Mouse (Mus musculus) stomach, postnatal 0 days (tissue): ENCODE measurements around the gene Dpep1. TPM values are rescaled to one million over a fixed set of nuclear protein-coding genes. Genes with fewer than 3 reads are reported as not detected.

Source experiments
- ATAC-seq: fragments of 200-750 bp; cut with Nextera tagmentation; 2 replicates; pipeline ENCODE4 v1.8.0; 2017; ENCODE audit not compliant: low FRiP score, low TSS enrichment
- DNase-seq: peaks from one replicate; pipeline ENCODE4 v3.0.0-alpha.2; 2016; ENCODE audit warnings: low spot score
- H3K27ac ChIP-seq: fragments of 300-500 bp; sonication (generic); replicated peaks from 2 replicates; pipeline ENCODE4 v1.5.1; 2014; ENCODE audit warnings: mild to moderate bottlenecking, control low read depth
- H3K27me3 ChIP-seq: fragments of 300-500 bp; sonication (generic); 2 replicates; pipeline ENCODE4 v1.6.1; 2014; ENCODE audit warnings: low read length; ENCODE audit not compliant: control insufficient read depth, insufficient read depth
- H3K36me3 ChIP-seq: fragments of 300-500 bp; sonication (generic); 2 replicates; pipeline ENCODE4 v1.6.1; 2014; ENCODE audit warnings: low read length, mixed read lengths; ENCODE audit not compliant: control insufficient read depth, insufficient read depth
- H3K4me1 ChIP-seq: fragments of 300-500 bp; sonication (generic); replicated peaks from 2 replicates; pipeline ENCODE4 v1.6.1; 2014; ENCODE audit warnings: antibody characterized with exemption; ENCODE audit not compliant: control insufficient read depth, insufficient read depth
- H3K4me2 ChIP-seq: fragments of 300-500 bp; sonication (generic); replicated peaks from 2 replicates; pipeline ENCODE4 v1.6.1; 2014; ENCODE audit warnings: low read depth, mild to moderate bottlenecking, control low read depth, moderate library complexity
- H3K4me3 ChIP-seq: fragments of 300-500 bp; sonication (generic); 2 replicates; pipeline ENCODE4 v1.5.1; 2014; ENCODE audit warnings: low read depth, low read length, control low read depth
- H3K9ac ChIP-seq: fragments of 300-500 bp; sonication (generic); 2 replicates; pipeline ENCODE4 v1.6.1; 2014; ENCODE audit warnings: mild to moderate bottlenecking, low read length, control low read depth, mixed read lengths
- H3K9me3 ChIP-seq: fragments of 300-500 bp; sonication (generic); 2 replicates; pipeline ENCODE4 v1.6.1; 2016; ENCODE audit warnings: low read length; ENCODE audit not compliant: control insufficient read depth
- CTCF ChIP-seq: IDR thresholded peaks from 2 replicates; pipeline ENCODE4 v1.5.1; 2016; ENCODE audit warnings: antibody characterized with exemption, low read depth, mild to moderate bottlenecking, moderate library complexity
- EP300 ChIP-seq: optimal IDR thresholded peaks from 2 replicates; pipeline ENCODE3; 2016; ENCODE audit warnings: antibody characterized with exemption
- WGBS: fragments of 180-500 bp; shearing (Covaris S2); extraction: QIAGEN DNeasy Blood & Tissue Kit; methylation state at CpG from one replicate; pipeline ENCODE4 v1.1.7; 2014; 5-methylcytosine and 5-hydroxymethylcytosine counted together
- polyA plus RNA-seq: library from polyadenylated mRNA; unstranded; fragments of >200 nt; fragmentation: Nextera tagmentation; extraction: Ambion mirVana; gene quantifications from 2 replicates; pipeline ENCODE4 v1.2.1, GENCODE M21; 2015

Dpep1 gene
- polyA plus RNA-seq, 1 experiment from 2014 or later: 13.6 TPM

- H3K4me1 ChIP-seq: 0 out of 2 replicates have a peak, but pooled peaks cover 5% of the 10 kb centered on the region
- H3K9ac ChIP-seq: no peak overlapping the region
- TF ChIP-seq EP300 (no peak), CTCF (peak; percentile 73)
- ATAC-seq (no peak), DNase-seq (peak; percentile 55)
- no peak overlapping the region for H3K4me2 ChIP-seq
- no peaks in the 10 kb centered on the region for H3K9me3 ChIP-seq
- WGBS: 50% methylated on average over 6 of the region's 6 CpGs
- H3K27me3 ChIP-seq: no peaks in the 10 kb centered on the region
- H3K27ac ChIP-seq: no peak overlapping the region; the same call in 1 of the 2 replicates
- no peak overlapping the region for H3K4me3 ChIP-seq
- H3K36me3 ChIP-seq: no peaks in the 10 kb centered on the region
Measured at GRCm38 (mm10) chr8:123145279-123145678, 40.8 kb upstream of the Dpep1 start.

GRCm38 (mm10) chr8:123146390-123146789, 39.7 kb upstream of the Dpep1 start:
- Histone ChIP-seq H3K27ac (peak overlapping the region; percentile 84), H3K36me3 (no peaks in the 10 kb centered on the region), H3K9ac (no peak overlapping the region; the same call in 1 of the 2 replicates), H3K4me3 (no peak overlapping the region), H3K27me3 (no peaks in the 10 kb centered on the region), H3K4me1 (0 out of 2 replicates have a peak, but pooled peaks cover 5% of the 10 kb centered on the region), H3K9me3 (no peaks in the 10 kb centered on the region), H3K4me2 (no peak overlapping the region)
- ATAC-seq (no peak), DNase-seq (no peak)
- TF ChIP-seq CTCF (peak; percentile 33; the same call in 1 of the 2 replicates), EP300 (no peak)
- 40% methylated on average over 7 of the region's 7 CpGs for WGBS

GRCm38 (mm10) chr8:123150737-123151171, 35.3 kb upstream of the Dpep1 start:
- H3K9ac ChIP-seq: no peak overlapping the region
- no peak for TF ChIP-seq EP300
- TF ChIP-seq CTCF: no peak
- no peak overlapping the region for H3K4me2 ChIP-seq
- no peaks in the 10 kb centered on the region for H3K27me3 ChIP-seq
- no peak overlapping the region; the same call in 1 of the 2 replicates for H3K27ac ChIP-seq
- no peaks in the 10 kb centered on the region for H3K4me1 ChIP-seq
- no peaks in the 10 kb centered on the region for H3K9me3 ChIP-seq
- DNase-seq (no peak), ATAC-seq (no peak; the same call in 1 of the 2 replicates)
- 25% methylated on average over 9 of the region's 9 CpGs for WGBS
- H3K36me3 ChIP-seq: no peaks in the 10 kb centered on the region
- no peak overlapping the region for H3K4me3 ChIP-seq

GRCm38 (mm10) chr8:123155177-123155576, 30.9 kb upstream of the Dpep1 start:
- Histone ChIP-seq H3K4me1 (no peaks in the 10 kb centered on the region; the same call in 1 of the 2 replicates), H3K9me3 (no peaks in the 10 kb centered on the region), H3K9ac (no peak overlapping the region), H3K27me3 (no peaks in the 10 kb centered on the region), H3K36me3 (no peaks in the 10 kb centered on the region), H3K4me2 (no peak overlapping the region), H3K27ac (no peak overlapping the region), H3K4me3 (no peak overlapping the region)
- TF ChIP-seq EP300: no peak
- TF ChIP-seq CTCF: peak; percentile 74
- 75% methylated on average over 5 of the region's 5 CpGs for WGBS
- no peak for DNase-seq
- no peak for ATAC-seq

GRCm38 (mm10) chr8:123156070-123156773, 29.8 kb upstream of the Dpep1 start:
- H3K9ac ChIP-seq: no peak overlapping the region
- no peak overlapping the region for H3K4me2 ChIP-seq
- peak; percentile 14; the same call in 1 of the 2 replicates for ATAC-seq
- no peaks in the 10 kb centered on the region for H3K36me3 ChIP-seq
- TF ChIP-seq CTCF: no peak
- TF ChIP-seq EP300: no peak
- no peak overlapping the region for H3K4me3 ChIP-seq
- H3K4me1 ChIP-seq: no peaks in the 10 kb centered on the region; the same call in 1 of the 2 replicates
- no peaks in the 10 kb centered on the region for H3K9me3 ChIP-seq
- no peak for DNase-seq
- H3K27me3 ChIP-seq: no peaks in the 10 kb centered on the region
- H3K27ac ChIP-seq: no peak overlapping the region
- WGBS: 37% methylated on average over 9 of the region's 9 CpGs

- Histone ChIP-seq H3K4me1 (no peaks in the 10 kb centered on the region; the same call in 1 of the 2 replicates), H3K4me3 (no peak within 1 kb of the TSS), H3K9me3 (no peaks in the 10 kb centered on the region), H3K27ac (no peak within 1 kb of the TSS), H3K4me2 (peak within 1 kb of the TSS; percentile 32), H3K27me3 (no peaks in the 10 kb centered on the region), H3K9ac (no peak within 1 kb of the TSS), H3K36me3 (no peaks in the 10 kb centered on the region)
- ATAC-seq (peak; percentile 58; the same call in 1 of the 2 replicates), DNase-seq (peak; percentile 22)
- TF ChIP-seq CTCF: peak; percentile 47
- no peak for TF ChIP-seq EP300
- 21% methylated on average over 13 of the region's 13 CpGs for WGBS
Measured at GRCm38 (mm10) chr8:123157888-123158465, 28.1 kb upstream of the Dpep1 start, which contains the start of gene Sult5a1. Gene Sult5a1, minus strand, starts transcription at chr8:123158315.
